Mouse (Mus musculus) liver, adult 2 months (tissue): ENCODE results near the gene Sowahd.
A peak's percentile ranks its signal among the peaks of the same experiment; 100 is the strongest.

Experiments
- CTCF ChIP-seq: fragments of 200-500 bp; IDR thresholded peaks from 2 replicates; pipeline ENCODE4 v1.5.1; 2011; ENCODE audit warnings: low read depth, low read length, control low read depth
- POLR2A ChIP-seq: fragments of 200-500 bp; IDR thresholded peaks from 2 replicates; pipeline ENCODE4 v1.6.1; 2011; ENCODE audit warnings: low read length, control low read depth; ENCODE audit not compliant: insufficient read depth; ENCODE audit errors: extremely low read depth

DNA sequence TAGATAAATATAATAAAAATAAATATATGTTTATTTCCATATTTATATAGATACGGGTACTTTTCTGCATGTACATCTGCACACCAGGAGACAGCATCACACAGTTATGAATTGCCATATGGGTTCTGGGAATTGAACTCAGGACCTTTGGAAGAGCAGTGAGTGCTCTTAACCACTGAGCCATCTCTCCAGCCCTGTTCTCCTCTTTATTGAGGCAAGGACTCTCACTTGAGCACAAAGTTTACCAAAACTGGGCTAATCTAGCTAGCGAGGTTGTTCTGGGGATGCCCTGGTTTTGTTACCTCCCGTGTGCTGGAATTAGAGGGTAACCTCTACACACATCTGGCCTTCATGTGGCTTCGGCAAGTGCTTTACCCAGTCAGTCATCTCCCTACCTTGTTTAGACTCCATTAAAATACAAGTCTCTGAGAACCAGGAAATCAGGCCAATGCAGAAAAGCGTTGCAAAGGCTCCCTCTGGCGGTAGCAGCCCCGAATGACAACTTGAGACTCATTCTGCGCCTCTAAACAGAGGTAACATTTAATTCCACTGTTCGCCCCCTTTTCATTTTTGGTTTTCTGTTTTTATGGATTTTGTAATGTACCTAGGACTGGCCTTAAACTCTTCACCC is 25.7 kb downstream of the Sowahd start:
- TF ChIP-seq CTCF (peak; percentile 72), POLR2A (no peak)
